Mouse (Mus musculus) E14TG2a.4 (cell line): ENCODE measurements around the gene Rsrp1.

Experiments used
- H3K27me3 ChIP-seq: 2 replicates; pipeline ENCODE4 v1.6.1; 2014; ENCODE audit warnings: low read length, control low read depth; ENCODE audit not compliant: insufficient read depth
- H3K36me3 ChIP-seq: 2 replicates; pipeline ENCODE4 v1.6.1; 2014; ENCODE audit warnings: low read length, control low read depth; ENCODE audit not compliant: insufficient read depth
- H3K4me1 ChIP-seq: replicated peaks from 2 replicates; pipeline ENCODE4 v1.6.1; 2014; ENCODE audit warnings: low read depth, low read length, control low read depth
- H3K4me3 ChIP-seq: replicated peaks from 2 replicates; pipeline ENCODE4 v1.5.1; 2014; ENCODE audit warnings: mild to moderate bottlenecking, low read length
- H3K9me3 ChIP-seq: 2 replicates; pipeline ENCODE4 v1.6.1; 2014; ENCODE audit warnings: low read length, control low read depth
- CTCF ChIP-seq: conservative IDR thresholded peaks from 2 replicates; pipeline ENCODE4 v1.5.1; 2014; ENCODE audit warnings: low read length
- NANOG ChIP-seq: IDR thresholded peaks from 2 replicates; pipeline ENCODE4 v1.6.1; 2014; ENCODE audit warnings: borderline replicate concordance, low read length, mixed read lengths
- POU5F1 ChIP-seq: IDR thresholded peaks from 2 replicates; pipeline ENCODE4 v1.6.1; 2014; ENCODE audit warnings: low read length, borderline replicate concordance

The Rsrp1 gene

GRCm38 (mm10) chr4:134923258-134924018 is at the start of gene Rsrp1:
TSS of gene Rsrp1 (plus strand) at chr4:134923592.
- peak; percentile 34; the same call in 1 of the 2 replicates for TF ChIP-seq POU5F1
- TF ChIP-seq CTCF: no peak
- Histone ChIP-seq H3K36me3 (peaks cover 44% of the 10 kb centered on the region), H3K4me3 (peak within 1 kb of the TSS; percentile 94), H3K4me1 (peaks cover 62% of the 10 kb centered on the region), H3K9me3 (no peaks in the 10 kb centered on the region), H3K27me3 (no peaks in the 10 kb centered on the region)

- Histone ChIP-seq H3K4me3 (peak overlapping the region; percentile 65), H3K4me1 (peaks cover 56% of the 10 kb centered on the region), H3K27me3 (no peaks in the 10 kb centered on the region), H3K9me3 (no peaks in the 10 kb centered on the region), H3K36me3 (no peaks in the 10 kb centered on the region)
- TF ChIP-seq POU5F1: no peak
- no peak for TF ChIP-seq NANOG
- TF ChIP-seq CTCF: no peak
Measured at GRCm38 (mm10) chr4:134876171-134876570, 47.2 kb upstream of the Rsrp1 start.

DNA sequence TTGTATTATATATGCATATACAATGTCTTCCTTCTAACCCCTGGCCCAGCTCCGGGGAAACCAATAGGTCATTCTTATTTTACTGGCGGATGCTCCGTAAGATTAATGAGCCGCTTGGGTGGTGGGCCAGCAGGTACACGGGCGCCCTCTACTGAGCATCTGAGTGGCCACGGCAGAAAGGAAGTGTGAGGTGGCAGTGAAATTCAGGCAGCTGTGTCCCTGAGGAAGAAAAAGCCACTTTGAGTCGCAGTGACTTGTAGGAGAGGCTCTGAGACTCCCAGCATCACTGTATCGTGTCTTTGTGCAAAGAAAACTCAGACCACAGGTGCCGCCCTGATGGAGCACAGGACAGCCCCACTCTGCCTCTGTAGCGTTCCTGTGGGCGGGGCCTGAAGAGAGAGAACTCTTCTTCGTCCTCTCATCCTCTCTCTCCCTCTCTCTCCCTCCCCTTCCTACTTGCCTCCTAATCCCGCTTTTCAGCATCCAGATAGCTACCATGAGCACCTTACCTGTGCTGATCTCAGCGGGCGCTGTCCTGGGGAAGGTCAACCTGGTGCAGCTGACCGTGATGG is 43.9 kb upstream of the Rsrp1 start:
- Histone ChIP-seq H3K9me3 (no peaks in the 10 kb centered on the region), H3K4me1 (peaks cover 60% of the 10 kb centered on the region), H3K4me3 (peak overlapping the region; percentile 67), H3K36me3 (no peaks in the 10 kb centered on the region), H3K27me3 (no peaks in the 10 kb centered on the region)
- TF ChIP-seq POU5F1 (no peak), CTCF (peak; percentile 70)

GRCm38 (mm10) chr4:134880041-134880440 is 43.4 kb upstream of the Rsrp1 start:
- Histone ChIP-seq H3K27me3 (no peaks in the 10 kb centered on the region), H3K36me3 (no peaks in the 10 kb centered on the region), H3K9me3 (no peaks in the 10 kb centered on the region), H3K4me1 (peaks cover 56% of the 10 kb centered on the region), H3K4me3 (peak overlapping the region; percentile 67)
- TF ChIP-seq CTCF: peak; percentile 57
- TF ChIP-seq NANOG: no peak

DNA sequence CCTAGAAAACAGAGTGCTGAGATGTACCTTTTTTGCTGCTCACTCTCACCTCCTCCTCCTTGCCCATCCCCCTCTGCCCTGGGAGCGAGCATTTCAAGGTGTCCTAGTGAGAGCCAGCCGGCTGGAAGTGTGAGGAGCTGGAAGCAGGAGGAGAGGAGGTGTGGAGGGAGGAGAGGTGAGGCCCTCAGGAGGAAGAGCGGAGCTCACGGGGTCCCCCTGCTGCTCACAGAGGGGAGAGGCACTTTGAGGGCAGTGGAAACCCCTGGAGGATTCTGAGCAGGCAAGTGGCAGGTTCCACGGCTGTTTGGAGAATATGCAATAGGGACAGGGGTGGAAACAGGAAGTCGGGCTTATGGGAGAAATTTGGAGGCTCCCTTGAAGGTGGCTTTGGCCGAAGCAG is 40.1 kb upstream of the Rsrp1 start:
- no peak overlapping the region for H3K4me3 ChIP-seq
- TF ChIP-seq CTCF (peak; percentile 88), POU5F1 (no peak)
- no peaks in the 10 kb centered on the region for H3K9me3 ChIP-seq
- peaks cover 11% of the 10 kb centered on the region for H3K27me3 ChIP-seq
- H3K4me1 ChIP-seq: peaks cover 46% of the 10 kb centered on the region
- H3K36me3 ChIP-seq: no peaks in the 10 kb centered on the region

GRCm38 (mm10) chr4:134883808-134884207 is 39.6 kb upstream of the Rsrp1 start:
- H3K36me3 ChIP-seq: no peaks in the 10 kb centered on the region
- peaks cover 44% of the 10 kb centered on the region for H3K4me1 ChIP-seq
- TF ChIP-seq NANOG: no peak
- no peak for TF ChIP-seq CTCF
- TF ChIP-seq POU5F1: no peak
- no peaks in the 10 kb centered on the region for H3K9me3 ChIP-seq
- no peak overlapping the region for H3K4me3 ChIP-seq
- peaks cover 13% of the 10 kb centered on the region for H3K27me3 ChIP-seq

DNA sequence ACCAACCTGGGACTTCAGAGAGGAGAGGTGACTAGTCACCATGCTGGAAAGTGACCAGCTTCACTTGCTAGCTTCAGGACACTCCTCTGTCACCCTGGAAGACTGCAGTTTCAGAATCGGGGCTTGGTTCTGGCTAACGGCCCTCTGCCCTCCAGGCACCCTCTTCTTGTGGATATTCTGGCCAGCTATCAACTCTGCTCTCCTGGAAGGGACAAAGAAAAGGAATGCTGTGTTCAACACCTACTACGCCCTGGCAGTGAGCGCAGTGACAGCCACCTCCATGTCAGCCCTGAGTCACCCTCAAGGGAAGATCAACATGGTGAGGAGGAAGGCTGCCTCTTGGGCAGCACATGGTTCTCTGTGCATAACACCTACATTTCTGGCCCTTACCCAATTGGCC is 39.0 kb upstream of the Rsrp1 start:
- TF ChIP-seq NANOG (no peak), POU5F1 (no peak), CTCF (no peak)
- Histone ChIP-seq H3K9me3 (no peaks in the 10 kb centered on the region), H3K36me3 (no peaks in the 10 kb centered on the region), H3K27me3 (peaks cover 13% of the 10 kb centered on the region), H3K4me1 (peaks cover 38% of the 10 kb centered on the region), H3K4me3 (no peak overlapping the region)

DNA sequence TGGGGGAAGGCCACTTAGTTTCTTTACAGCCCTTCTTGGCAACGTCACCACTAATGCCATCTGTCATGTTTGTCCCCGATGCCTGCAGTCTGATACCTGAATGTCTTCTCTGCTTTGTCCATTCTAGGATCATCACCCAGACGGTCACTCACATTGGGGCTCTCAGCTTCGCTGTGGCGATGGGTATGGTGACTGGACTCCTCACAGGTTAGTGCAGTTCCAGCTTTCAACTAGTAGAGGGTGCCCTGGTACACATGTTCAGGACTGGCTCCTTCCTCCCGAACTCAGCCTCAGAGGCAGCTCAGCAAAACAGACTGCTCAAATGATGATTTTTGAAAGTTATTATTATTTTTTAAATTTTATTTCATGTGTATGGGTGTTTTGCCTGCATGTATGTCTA is 31.3 kb upstream of the Rsrp1 start:
- Histone ChIP-seq H3K27me3 (peaks cover 9% of the 10 kb centered on the region; the same call in 1 of the 2 replicates), H3K4me3 (no peak overlapping the region), H3K36me3 (peaks cover 19% of the 10 kb centered on the region), H3K4me1 (peaks cover 24% of the 10 kb centered on the region), H3K9me3 (no peaks in the 10 kb centered on the region)
- TF ChIP-seq CTCF (no peak), POU5F1 (no peak), NANOG (no peak)

- H3K4me3 ChIP-seq: no peak overlapping the region
- H3K27me3 ChIP-seq: no peaks in the 10 kb centered on the region
- H3K36me3 ChIP-seq: peaks cover 70% of the 10 kb centered on the region
- H3K4me1 ChIP-seq: peaks cover 27% of the 10 kb centered on the region
- no peak for TF ChIP-seq POU5F1
- TF ChIP-seq CTCF: no peak
- TF ChIP-seq NANOG: no peak
- H3K9me3 ChIP-seq: no peaks in the 10 kb centered on the region
Measured at GRCm38 (mm10) chr4:134897256-134897655, 26.1 kb upstream of the Rsrp1 start.
